Mouse (Mus musculus) heart, adult 18-20 months (tissue): ENCODE measurements around the gene Olfml1. TPM values are rescaled to one million over a fixed set of nuclear protein-coding genes. Genes with fewer than 3 reads are reported as not detected.
A peak's percentile ranks its signal among the peaks of the same experiment; 100 is the strongest.

Experiments used
- DNase-seq, 2 experiments: peaks; one replicate each; pipeline ENCODE4 v3.0.0; 2021 to 2022; ENCODE audit warnings: mixed read lengths in 1 of 2
- total RNA-seq, 2 experiments: library from RNA; stranded (reverse); gene quantifications; 2 replicates each; pipeline ENCODE4 v1.2.3; 2021

Gene Olfml1
- total RNA-seq, 2 experiments from 2014 or later = 2.7 to 3.9 TPM

DNA sequence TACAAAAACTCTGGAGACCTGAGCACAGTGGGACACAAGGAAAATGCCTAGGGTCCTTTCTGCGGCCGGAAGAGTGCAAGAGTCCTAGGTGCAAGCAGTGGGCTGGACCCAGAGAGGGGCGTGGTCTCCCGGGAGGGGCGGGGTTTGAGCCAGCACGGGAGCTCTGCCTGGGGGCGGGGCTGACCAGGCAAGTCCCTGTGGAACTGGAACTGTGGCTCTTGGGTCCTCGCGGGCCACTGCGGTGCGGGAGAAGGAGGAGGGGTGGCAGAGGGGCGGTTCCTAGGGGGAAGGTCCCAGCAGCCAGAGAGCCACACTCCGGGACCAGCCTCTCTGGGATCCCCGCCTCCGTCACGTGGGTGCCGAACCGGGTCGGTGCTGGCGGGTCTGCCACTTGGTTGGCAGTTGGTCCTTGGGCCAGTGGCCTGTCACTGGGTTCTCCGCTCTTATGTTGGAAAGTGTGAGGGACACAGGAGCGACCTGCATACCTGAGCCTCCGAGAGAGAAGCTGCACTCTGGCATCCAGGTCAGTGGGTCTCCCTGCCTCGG lies 27.7 kb downstream of the Olfml1 start, which contains the start of gene Ppfibp2:
TSS of gene Ppfibp2 (plus strand) at position 351 of the 546 bp plus-strand sequence.
- peak; percentile 94 to 95 for DNase-seq

DNA sequence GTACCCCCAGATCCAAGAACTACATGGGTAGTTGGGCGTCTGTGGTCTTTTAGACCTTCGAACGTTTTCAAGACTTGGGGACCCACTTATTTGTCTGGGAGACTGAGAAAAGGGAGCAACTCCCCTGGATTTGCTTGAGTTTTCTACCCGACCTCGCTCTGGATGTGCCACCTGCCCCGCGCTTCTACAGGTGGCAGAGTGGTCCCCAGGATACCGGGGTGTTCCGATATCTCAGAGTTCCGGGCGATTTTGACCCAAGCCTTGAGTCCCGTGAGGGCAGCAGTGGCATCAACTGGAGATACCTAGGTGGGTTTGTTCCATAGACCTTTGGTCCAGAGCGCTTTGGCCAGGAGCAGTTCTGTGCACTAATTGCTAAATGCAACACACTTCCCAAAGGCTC lies 28.2 kb downstream of the Olfml1 start:
- DNase-seq = peak in 1 of 2 experiments; percentile 35

GRCm38 (mm10) chr7:107596753-107597152 lies 29.5 kb downstream of the Olfml1 start:
- no peak for DNase-seq

DNA sequence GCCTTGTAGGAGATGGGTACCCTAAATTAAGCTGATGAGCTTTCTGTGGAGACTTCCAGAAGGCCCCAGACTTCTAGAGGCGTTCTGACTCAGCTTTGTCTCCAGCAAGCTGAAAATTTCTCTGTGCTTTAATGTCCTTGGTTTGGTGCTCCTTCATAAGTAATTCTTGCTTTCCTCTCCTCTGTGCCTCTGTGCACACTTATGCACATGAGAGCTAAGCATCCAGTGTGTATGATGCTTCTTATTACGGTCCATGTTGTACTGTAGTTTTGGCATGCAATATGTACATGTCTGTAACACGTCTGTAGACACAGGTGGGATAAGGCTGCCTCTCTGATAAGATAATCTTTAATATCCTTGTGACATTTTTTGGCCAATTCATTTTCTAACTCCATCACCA lies 30.7 kb downstream of the Olfml1 start:
- no peak for DNase-seq

DNA sequence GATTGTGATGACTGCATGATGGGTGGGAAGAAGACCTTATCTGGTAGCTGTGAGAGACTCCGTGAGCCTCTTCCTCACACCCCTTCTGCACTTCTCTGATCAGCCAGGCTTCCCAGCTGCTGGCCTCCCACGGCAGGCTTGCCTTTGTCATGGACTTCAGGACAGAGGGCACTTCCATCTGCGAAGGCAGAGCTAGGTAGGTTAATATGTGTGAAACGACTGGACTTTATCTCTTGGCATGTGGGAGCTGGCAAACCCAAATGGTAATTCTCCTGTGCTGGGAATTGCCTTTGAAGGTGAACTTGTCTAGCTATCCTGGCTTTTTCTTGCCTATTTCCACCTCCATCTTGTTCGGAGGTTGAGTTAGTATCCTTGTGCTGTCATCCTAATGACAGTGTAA lies 33.4 kb downstream of the Olfml1 start:
- DNase-seq = no peak

DNA sequence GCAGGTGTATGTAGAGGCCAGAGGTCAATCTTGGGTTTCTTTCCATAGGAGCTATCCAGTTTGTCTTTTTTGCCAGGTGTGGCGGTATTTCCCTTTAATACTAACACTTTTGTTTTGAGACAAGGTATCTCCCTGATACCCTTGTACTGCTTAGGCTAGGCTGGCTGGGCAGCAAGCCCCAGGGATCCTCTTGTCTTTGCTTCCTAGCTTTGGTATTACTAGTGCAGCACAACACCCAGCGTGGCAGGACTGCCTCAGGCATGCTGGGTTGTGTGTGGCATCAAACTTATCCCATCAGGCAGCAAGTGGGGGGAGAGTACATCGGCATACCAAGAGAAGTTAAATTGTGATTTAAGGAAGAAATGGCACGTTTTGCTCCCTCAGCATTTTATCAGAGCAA lies 35.3 kb downstream of the Olfml1 start:
- no peak for DNase-seq

- no peak for DNase-seq
Observed at GRCm38 (mm10) chr7:107602913-107603312, 35.7 kb downstream of the Olfml1 start.

DNA sequence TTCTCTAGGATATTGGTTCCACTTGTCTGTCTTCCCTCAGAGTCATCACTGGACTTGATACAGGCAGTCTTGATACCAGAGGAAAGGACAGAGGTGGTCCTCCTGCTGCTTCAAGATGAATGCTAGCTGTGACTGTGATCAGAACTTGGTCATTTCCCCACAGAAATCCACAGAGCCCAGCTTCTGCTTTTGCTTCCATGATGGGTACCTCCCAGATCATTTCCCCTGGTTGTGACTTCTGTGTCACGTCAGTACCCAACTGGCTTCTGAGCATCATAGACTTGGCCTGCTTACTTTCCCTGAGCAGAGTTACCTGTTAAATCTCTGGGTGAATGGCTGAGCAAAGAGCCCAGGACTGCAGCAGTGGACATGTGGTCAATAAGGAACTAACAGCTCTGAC lies 40.5 kb downstream of the Olfml1 start:
- no peak for DNase-seq

DNA sequence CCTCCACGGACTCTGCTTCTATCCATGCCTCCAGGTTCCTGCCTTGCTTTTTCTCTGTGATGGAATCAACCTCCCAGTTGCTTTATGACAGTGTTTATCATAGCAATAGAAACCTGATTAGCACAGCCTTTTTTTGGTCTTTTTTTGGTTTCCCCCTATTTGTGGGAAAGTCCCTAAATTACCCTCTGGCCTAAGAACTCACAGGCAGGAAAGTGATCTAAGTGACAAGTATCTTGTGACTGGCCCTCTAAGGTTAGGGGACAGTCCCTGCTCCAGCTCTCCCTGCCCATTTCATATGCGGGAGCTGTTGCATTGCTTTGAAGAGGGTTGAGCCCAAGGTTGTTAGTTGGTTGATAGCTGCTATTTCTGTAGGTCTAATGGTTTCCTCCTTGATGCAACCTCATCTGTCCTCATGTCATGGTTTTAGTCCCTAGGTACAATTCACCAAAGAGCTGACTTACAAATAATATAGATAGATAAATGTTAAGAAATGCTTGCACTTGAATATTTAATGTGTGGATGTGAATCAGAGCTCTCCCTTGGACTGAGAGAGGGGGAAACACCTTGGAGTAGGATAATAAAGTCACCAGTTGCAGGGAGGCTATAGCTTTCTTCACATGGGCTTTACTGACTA lies 42.5 kb downstream of the Olfml1 start:
- no peak for DNase-seq

GRCm38 (mm10) chr7:107610880-107611279 lies 43.6 kb downstream of the Olfml1 start:
- no peak for DNase-seq

- no peak for DNase-seq
Observed at GRCm38 (mm10) chr7:107618028-107618992, 51.1 kb downstream of the Olfml1 start.

GRCm38 (mm10) chr7:107619225-107619624 lies 52.0 kb downstream of the Olfml1 start:
- DNase-seq = peak; percentile 37 to 40

DNA sequence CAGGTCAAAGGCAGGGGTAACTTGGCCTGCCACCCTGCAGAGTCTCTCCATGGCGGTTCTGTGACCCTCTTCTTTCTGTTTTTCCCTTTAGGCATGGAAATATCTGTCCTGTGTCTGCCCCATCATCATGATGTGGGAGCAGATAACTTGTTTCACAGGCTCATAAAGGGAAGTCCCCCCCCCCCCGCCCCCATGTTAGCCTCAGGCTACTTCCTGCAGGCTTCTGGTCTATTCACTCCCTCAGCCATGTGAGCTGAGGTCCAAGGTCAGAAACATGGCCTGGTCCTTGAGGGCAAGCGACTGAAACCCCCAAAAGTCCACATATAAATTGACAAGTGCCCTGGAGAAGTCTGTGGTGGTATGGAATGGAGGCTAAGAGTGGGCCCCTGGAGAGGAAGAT lies 52.9 kb downstream of the Olfml1 start:
- no peak for DNase-seq

GRCm38 (mm10) chr7:107624432-107624831 lies 57.2 kb downstream of the Olfml1 start:
- DNase-seq = no peak

DNA sequence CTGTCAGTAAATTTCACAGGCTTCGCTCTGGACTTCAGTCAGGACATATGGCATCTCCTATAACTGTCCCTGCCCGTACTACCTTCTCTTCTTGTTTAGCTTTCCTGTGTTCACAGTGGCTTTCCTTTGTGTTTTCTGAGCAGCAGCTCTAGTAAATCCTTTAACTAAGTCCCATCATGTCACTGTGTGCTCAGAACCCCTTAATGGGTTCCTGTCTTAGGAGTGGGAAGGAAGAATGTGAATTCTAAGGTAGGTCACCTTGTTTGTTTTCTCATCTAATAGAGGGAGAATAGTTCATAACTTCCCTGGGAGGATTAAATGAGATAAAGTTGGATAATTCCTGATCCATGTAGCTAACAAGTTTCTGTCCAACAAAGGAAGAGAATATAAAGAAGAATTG lies 57.8 kb downstream of the Olfml1 start, which contains the start of gene 5330417H12Rik:
TSS of gene 5330417H12Rik (minus strand) at position 101 of the 400 bp plus-strand sequence.
- DNase-seq = no peak

DNA sequence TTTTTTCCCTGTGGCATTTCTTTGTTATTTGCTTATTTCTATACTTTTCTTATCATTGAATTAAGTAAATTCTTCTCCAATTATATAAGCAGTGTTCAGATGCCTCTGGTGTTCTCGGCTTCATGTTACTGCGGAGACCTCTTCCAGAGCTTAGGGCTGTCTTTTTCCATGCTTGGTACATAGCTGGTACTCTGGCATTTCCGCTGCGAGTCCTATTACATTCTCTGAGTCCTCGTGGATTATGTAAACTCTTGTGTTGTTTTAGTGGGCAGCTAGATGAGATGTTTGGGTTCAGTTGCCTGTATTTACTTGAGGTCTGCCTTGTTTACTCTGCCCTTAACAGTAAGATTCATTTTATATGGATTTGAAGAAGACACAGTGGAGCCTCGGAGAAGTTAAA lies 58.5 kb downstream of the Olfml1 start:
- DNase-seq = no peak

GRCm38 (mm10) chr7:107628383-107628782 lies 61.1 kb downstream of the Olfml1 start:
- DNase-seq = no peak

GRCm38 (mm10) chr7:107633201-107633600 lies 66.0 kb downstream of the Olfml1 start:
- DNase-seq = no peak

DNA sequence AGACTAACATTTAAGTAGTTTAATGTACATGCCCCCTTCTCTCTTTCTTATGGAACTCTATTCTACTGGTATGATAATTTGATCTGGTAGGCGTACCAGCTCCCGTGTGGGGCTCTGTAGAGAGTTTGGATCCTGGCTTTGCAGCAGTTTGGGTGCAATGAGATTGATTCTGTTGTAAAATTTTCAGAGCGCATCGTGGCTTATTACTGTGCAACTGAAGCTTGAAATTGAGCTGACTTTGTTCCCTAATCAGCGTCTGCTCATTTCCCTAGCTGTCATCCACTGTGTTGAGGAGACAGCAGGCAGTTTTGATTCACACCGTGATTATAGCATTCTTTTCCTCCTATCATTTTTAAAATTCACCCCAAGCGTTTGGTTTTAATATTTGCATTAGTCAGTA lies 70.2 kb downstream of the Olfml1 start:
- no peak for DNase-seq

DNA sequence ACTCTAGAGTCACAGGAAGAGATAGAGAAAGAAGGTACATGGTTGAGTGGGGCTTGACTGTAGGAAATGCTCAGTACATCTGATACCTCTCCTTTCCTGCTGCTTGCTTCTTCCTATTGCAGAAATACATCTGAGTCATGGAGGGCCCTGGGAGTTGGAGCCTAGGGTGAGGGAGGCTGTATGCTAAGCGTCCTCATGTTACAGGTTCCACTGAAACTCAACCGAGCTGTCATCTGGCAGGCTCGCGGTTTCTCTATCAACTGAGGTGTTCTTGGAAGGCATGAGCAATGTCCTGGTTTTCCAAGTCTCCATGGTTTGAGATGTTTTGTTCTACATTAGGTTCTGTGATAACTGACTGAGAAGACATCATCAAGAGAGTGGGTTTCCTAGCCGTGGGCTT lies 70.8 kb downstream of the Olfml1 start:
- no peak for DNase-seq
